Mouse (Mus musculus): ENCODE measurements around the gene Ankrd31. TPM values are rescaled to one million over a fixed set of nuclear protein-coding genes. Genes with fewer than 3 reads are reported as not detected.
"Not testable (repeated sequence)": the region's sequence is repeated elsewhere in the genome, so short reads cannot be mapped to it uniquely, and the experiment has no call there.

Ankrd31 gene
- total RNA-seq, 4 experiments from 2014 or later: not detected

- DNase-seq (ENCODE audit: low spot score in 2 of 2): peak; percentile 3 to 8
These were observed 107.1 kb downstream of the Ankrd31 start for GRCm38 (mm10) chr13:96855191-96855590.

GRCm38 (mm10) chr13:96859161-96859560, 111.1 kb downstream of the Ankrd31 start:
- no peak for DNase-seq (ENCODE audit: low spot score in 2 of 2)

- DNase-seq (ENCODE audit: low spot score in 2 of 2): no peak
These were observed 122.7 kb downstream of the Ankrd31 start for GRCm38 (mm10) chr13:96870742-96871141.

- no peak for DNase-seq (ENCODE audit: low spot score in 2 of 2)
These were observed 126.0 kb downstream of the Ankrd31 start for GRCm38 (mm10) chr13:96874071-96874470.

GRCm38 (mm10) chr13:96878220-96879057, 130.4 kb downstream of the Ankrd31 start:
- no peak for DNase-seq (ENCODE audit: low spot score in 2 of 2)

- DNase-seq (ENCODE audit: low spot score in 2 of 2): no peak
These were observed 136.5 kb downstream of the Ankrd31 start for GRCm38 (mm10) chr13:96884534-96884933.

GRCm38 (mm10) chr13:96889985-96890384, 141.9 kb downstream of the Ankrd31 start:
- DNase-seq (ENCODE audit: low spot score in 2 of 2): no peak

GRCm38 (mm10) chr13:96895144-96895543, 147.1 kb downstream of the Ankrd31 start:
- DNase-seq (ENCODE audit: low spot score in 2 of 2): no peak

- DNase-seq (ENCODE audit: low spot score in 2 of 2): no peak
These were observed 158.6 kb downstream of the Ankrd31 start for GRCm38 (mm10) chr13:96906717-96907116.

GRCm38 (mm10) chr13:96911202-96911601, 163.1 kb downstream of the Ankrd31 start:
- DNase-seq (ENCODE audit: low spot score in 2 of 2): no peak

- not testable (repeated sequence) for DNase-seq (ENCODE audit: low spot score in 2 of 2)
These were observed 175.1 kb downstream of the Ankrd31 start for GRCm38 (mm10) chr13:96923134-96923533.

GRCm38 (mm10) chr13:96923999-96924961, 176.2 kb downstream of the Ankrd31 start, which contains the start of gene Gcnt4:
Gcnt4 (plus strand) TSS chr13:96924689.
- peak in 1 of 2 experiments; percentile 5 for DNase-seq (ENCODE audit: low spot score in 2 of 2)

- DNase-seq (ENCODE audit: low spot score in 2 of 2): no peak
These were observed 177.1 kb downstream of the Ankrd31 start for GRCm38 (mm10) chr13:96924985-96925745.

- no peak for DNase-seq (ENCODE audit: low spot score in 2 of 2)
These were observed 178.1 kb downstream of the Ankrd31 start for GRCm38 (mm10) chr13:96925991-96926725.

- DNase-seq (ENCODE audit: low spot score in 2 of 2): no peak
These were observed 179.7 kb downstream of the Ankrd31 start for GRCm38 (mm10) chr13:96927781-96928180.

- DNase-seq (ENCODE audit: low spot score in 2 of 2): no peak
These were observed 180.5 kb downstream of the Ankrd31 start for GRCm38 (mm10) chr13:96928432-96929039.

GRCm38 (mm10) chr13:96932745-96933144, 184.7 kb downstream of the Ankrd31 start:
- DNase-seq (ENCODE audit: low spot score in 2 of 2): no peak

GRCm38 (mm10) chr13:96933367-96933766, 185.3 kb downstream of the Ankrd31 start:
- DNase-seq (ENCODE audit: low spot score in 2 of 2): no peak

GRCm38 (mm10) chr13:96936173-96936777, 188.2 kb downstream of the Ankrd31 start:
- DNase-seq (ENCODE audit: low spot score in 2 of 2): no peak
